Mouse (Mus musculus) inflammation-experienced regulatory T-cells, adult 16 weeks (primary cell): ENCODE data around the gene Zc3h14. TPM values are rescaled to one million over a fixed set of nuclear protein-coding genes. Genes with fewer than 3 reads are reported as not detected.

ENCODE experiments used
- polyA plus RNA-seq: library from polyadenylated mRNA; unstranded; fragments of 100-300 nt; shearing (Covaris generic); gene quantifications from one replicate; pipeline ENCODE4 v1.2.1, GENCODE M21; 2017

The Zc3h14 gene
- polyA plus RNA-seq: 39.2 TPM

DNA sequence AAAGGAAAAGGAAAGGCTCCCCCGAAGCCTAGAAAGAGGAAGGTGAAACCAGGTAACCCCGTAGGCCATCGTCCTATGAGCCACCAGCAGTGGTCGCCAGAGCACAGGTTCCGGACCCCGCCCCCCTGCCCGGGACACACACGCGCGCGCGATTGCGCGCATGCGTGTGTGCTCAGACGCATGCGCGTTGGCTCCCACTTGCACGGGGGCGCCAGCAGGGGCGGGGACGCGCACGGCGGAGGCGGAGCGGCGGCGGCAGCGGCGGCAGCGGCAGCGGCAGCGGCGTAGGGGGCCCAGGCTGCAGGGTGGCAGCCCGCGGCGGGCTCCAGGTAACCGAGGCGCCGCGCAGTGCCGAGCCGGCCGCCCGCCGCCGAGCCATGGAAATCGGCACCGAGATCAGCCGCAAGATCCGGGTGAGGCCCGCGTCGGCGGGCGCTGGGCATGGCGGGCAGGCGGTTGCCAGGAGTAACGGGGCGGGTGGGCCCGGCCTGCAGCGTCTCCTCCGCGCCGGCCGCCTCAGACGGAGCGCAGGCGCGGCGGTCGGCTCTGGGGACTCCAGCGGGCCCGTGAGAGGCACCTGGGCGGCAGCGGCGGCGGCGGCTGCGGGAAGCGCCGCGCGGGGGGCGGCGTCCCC, at the start of gene Zc3h14:
Gene Zc3h14, plus strand, starts transcription at position 219 of the 634 bp plus-strand sequence.

DNA sequence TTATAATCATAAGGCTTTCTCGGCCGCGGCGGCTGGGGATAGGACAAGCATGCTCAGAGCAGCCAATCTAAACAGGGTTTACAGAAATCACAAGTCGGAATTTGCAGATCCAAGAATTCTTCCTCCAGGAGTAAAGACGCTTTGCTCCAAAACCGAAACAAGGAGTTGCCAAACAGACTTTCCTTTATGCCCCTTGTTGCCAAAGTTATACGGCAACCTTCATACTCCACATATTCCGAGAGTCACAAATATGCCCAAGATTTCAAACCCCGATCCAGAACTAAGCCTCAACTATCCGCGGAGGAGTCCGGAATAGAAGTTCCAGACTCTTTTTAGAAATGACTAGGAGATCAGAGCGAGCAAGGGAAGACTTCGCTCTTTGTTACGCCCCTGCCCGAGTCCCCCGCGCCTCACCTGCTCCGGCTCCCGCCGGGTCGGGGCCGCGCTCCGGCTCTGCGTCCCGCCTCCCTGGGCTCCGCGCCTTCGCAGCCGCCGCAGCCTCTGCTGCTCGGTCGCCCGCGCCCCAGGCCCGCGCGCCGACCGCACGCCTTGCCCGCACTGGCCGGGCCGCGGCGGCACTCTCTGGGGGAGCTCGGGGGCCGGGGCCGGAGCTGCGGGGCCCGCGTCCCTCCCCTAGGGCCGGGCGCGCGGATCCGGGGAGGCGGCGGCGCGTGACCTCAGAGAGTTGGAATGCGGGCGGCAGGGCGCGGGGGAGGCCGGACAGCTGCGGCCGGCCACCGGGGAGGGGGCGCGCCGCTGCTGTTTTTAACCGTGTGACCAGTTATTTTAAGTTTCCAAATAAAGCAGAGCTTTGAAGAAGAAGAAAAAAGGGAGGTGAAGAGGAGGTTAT, 9.6 kb upstream of the Zc3h14 start, which contains the start of gene Ptpn21:
Gene Ptpn21, minus strand, starts transcription at position 455 of the 850 bp plus-strand sequence.

Other genes starting within 250 kb of the Zc3h14 start
- gene Kcnk10, start 168.7 kb upstream of the Zc3h14 start, polyA plus RNA-seq: 0.07 TPM
- 1.2 TPM for gene Spata7, start 118.8 kb upstream of the Zc3h14 start, polyA plus RNA-seq
- 5.6 TPM for gene Ptpn21, start 9.6 kb upstream of the Zc3h14 start, polyA plus RNA-seq
- gene Eml5, start 154.5 kb downstream of the Zc3h14 start, polyA plus RNA-seq: 8.7 TPM
- gene Ttc8, start 173.6 kb downstream of the Zc3h14 start, polyA plus RNA-seq: 5.4 TPM